Mouse (Mus musculus) E14TG2a.4 (cell line): ENCODE results near the gene Gramd4.

ENCODE experiments used
- CTCF ChIP-seq: conservative IDR thresholded peaks from 2 replicates; pipeline ENCODE4 v1.5.1; 2014; ENCODE audit warnings: low read length
- NANOG ChIP-seq: IDR thresholded peaks from 2 replicates; pipeline ENCODE4 v1.6.1; 2014; ENCODE audit warnings: borderline replicate concordance, low read length, mixed read lengths

DNA sequence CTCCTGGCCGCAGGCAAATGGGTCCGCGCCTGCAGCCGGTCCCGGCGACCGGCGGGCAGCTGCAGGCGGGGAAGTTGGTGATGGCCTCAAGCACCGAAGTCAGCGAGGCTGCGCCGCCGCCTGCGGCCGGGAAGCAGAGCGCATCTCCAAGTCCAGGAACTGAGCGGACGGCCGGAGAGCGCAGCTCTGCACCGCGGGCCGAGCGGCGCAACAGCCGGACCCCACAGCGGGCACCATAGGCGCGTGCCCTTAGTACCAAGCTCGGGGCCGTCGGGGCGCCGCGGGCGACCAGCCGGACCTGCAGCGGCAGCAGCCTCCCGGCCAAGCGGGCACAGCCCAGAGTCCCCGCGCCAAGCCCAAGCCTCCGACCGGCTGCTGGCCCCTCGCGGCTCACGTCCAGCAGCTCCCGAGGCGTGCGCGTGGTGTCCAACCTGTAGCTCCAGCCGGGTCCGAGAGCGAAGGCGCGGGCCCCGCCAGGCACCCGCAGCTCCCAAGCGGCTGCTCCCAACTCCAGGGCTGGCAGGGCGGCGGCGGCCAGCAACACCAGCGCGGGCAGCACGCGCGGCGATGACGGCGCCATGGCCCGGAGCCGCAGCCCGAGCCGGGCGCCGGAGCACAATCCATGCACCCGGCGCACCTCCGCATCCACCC, 24.2 kb upstream of the Gramd4 start, which contains the start of gene Celsr1:
- TF ChIP-seq CTCF (no peak), NANOG (no peak)
